In the genomic region with DNA sequence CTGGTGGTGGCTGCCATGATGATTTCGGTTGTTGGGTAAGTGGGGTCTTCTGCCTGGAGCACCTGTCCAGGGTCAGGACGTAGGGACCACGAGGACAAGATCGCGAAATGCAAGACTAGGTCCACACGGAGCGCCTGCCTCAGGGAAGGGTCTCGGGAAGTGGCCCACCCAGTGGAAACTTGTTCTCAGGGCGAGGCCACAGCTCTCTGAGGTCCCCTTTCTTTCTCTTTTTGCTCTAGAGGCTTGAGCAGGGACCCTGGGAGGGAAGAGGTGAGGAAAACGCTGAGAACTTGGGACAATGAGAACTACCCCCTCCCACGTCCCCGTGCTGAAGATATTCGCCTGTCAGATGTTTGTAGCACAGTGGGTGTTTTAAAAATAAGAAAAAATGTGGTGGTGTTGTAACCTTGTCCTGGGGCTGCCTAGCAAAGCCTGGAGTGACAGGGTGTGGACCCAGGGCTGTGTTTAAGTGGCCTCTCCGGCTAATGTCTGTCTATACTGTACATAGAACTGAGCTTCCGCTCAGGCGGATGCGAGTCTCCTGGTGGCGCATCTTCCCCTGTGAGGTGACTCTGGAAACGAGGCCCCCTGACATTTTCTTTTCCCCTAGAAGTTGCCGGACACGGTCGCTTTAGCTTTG, we compare ENCODE assay signal across 8 mouse cellular contexts. TPM values are rescaled to one million over a fixed set of nuclear protein-coding genes. Genes with fewer than 3 reads are reported as not detected.
DNase-seq lines count a peak whose midpoint lies in the region; ATAC-seq and TF ChIP-seq lines count a peak whose summit lies in the region.

No protein-coding gene starts in this region.

- H3K4me2 ChIP-seq in CH12.LX (ENCODE audit: insufficient read depth, low read depth, poor library complexity, severe bottlenecking) = peak overlapping the region; percentile 14; the same call in 1 of the 2 replicates
- H3K4me2 ChIP-seq in embryonic facial prominence, embryonic 13.5 days = peak overlapping the region; percentile 80
- peak overlapping the region; percentile 89 for H3K4me2 ChIP-seq in lung, embryonic 14.5 days

- peak overlapping the region; percentile 88 to 97 (median 91) for H3K4me3 ChIP-seq in CH12.LX (replicated peaks in 1 of 3; ENCODE audit: low read depth in 2 of 3, low read length in 2 of 3, poor library complexity in 1 of 3)
- peak overlapping the region; percentile 69 for H3K4me3 ChIP-seq in embryonic facial prominence, embryonic 13.5 days
- peak overlapping the region; percentile 60 for H3K4me3 ChIP-seq in lung, embryonic 14.5 days (ENCODE audit: low read depth, low read length)

- no peak for ATAC-seq in embryonic facial prominence, embryonic 13.5 days (ENCODE audit: insufficient number of reproducible peaks, insufficient read depth, low FRiP score, low TSS enrichment, low read depth)
- peak; percentile 64 for ATAC-seq in lung, embryonic 14.5 days (ENCODE audit: insufficient read depth)
- ATAC-seq in neutrophil, adult 5-6 weeks (ENCODE audit: extremely low read depth, insufficient number of reproducible peaks, low FRiP score, poor library complexity, severe bottlenecking) = 0 out of 2 replicates have a peak, but pooled peaks have one; percentile 18

- dilution Hi-C loops in CH12.LX (cut with MboI; ENCODE audit: extremely low pct_ligation_motif_present, extremely low pct_unique_long_range_greater_than_20kb, low sequenced_read_pairs) = no loop called here

- H3K27me3 ChIP-seq in CH12.LX (replicated peaks) = no peaks in the 10 kb centered on the region
- H3K27me3 ChIP-seq in embryonic facial prominence, embryonic 13.5 days = no peaks in the 10 kb centered on the region
- no peaks in the 10 kb centered on the region for H3K27me3 ChIP-seq in lung, embryonic 14.5 days (ENCODE audit: insufficient read depth, low read length)

- no peak for TF ChIP-seq EP300 in CH12.LX (IDR thresholded peaks at IDR 0.05; ENCODE audit: low read length)

- H3K36me3 ChIP-seq in CH12.LX (replicated peaks in 1 of 2; ENCODE audit: control insufficient read depth in 1 of 2, insufficient read depth in 1 of 2, low read length in 1 of 2) = peaks cover 11 to 28% of the 10 kb centered on the region in 2 experiments
- H3K36me3 ChIP-seq in embryonic facial prominence, embryonic 13.5 days = peaks cover 10% of the 10 kb centered on the region; the same call in 1 of the 2 replicates
- H3K36me3 ChIP-seq in lung, embryonic 14.5 days (ENCODE audit: insufficient read depth) = no peaks in the 10 kb centered on the region

- no peak for TF ChIP-seq RAD21 in CH12.LX (IDR thresholded peaks at IDR 0.05; ENCODE audit: low read depth, low read length)

- in situ Hi-C loops in CH12.LX (cut with MboI; ENCODE audit: low pct_ligation_motif_present, low pct_unique_long_range_greater_than_20kb, low sequenced_read_pairs) = loop anchor here (25.0 kb wide), 1 partner anchor 626 kb away; no protein-coding TSS in a partner anchor

- WGBS in embryonic facial prominence, embryonic 13.5 days = 1% methylated on average over 22 of the region's 22 CpGs
- WGBS in lung, embryonic 14.5 days = 1% methylated on average over 22 of the region's 22 CpGs

- H3K4me1 ChIP-seq in CH12.LX (ENCODE audit: control insufficient read depth in 1 of 2, insufficient read depth in 2 of 2) = peaks cover 9 to 73% of the 10 kb centered on the region in 2 experiments
- H3K4me1 ChIP-seq in embryonic facial prominence, embryonic 13.5 days = peaks cover 22% of the 10 kb centered on the region
- peaks cover 7% of the 10 kb centered on the region; the same call in 1 of the 2 replicates for H3K4me1 ChIP-seq in lung, embryonic 14.5 days (ENCODE audit: insufficient read depth)

- TF ChIP-seq CTCF in CH12.LX (conservative IDR thresholded peaks at IDR 0.05 in 1 of 2, IDR thresholded peaks at IDR 0.05 in 1 of 2; ENCODE audit: low read depth in 2 of 2, low read length in 2 of 2) = no peak
- no peak for TF ChIP-seq CTCF in lung, embryonic 14.5 days (IDR thresholded peaks at IDR 0.05; ENCODE audit: low read depth)

- peak; percentile 35 for DNase-seq in embryo, embryonic 11 days
- DNase-seq in embryo, embryonic 9.5 days (ENCODE audit: extremely low spot score) = no peak
- peak; percentile 62 for DNase-seq in CH12.LX (ENCODE audit: extremely low read depth)
- DNase-seq in induced T-regulatory cell, adult 2 months (ENCODE audit: low read depth) = peak; percentile 80
- peak; percentile 48 for DNase-seq in lung, embryonic 14.5 days
- DNase-seq in layer of hippocampus, postnatal 10 days (ENCODE audit: low spot score in 2 of 2) = no peak

- H3K9me3 ChIP-seq in CH12.LX (replicated peaks; ENCODE audit: low read length) = peaks cover 8% of the 10 kb centered on the region
- H3K9me3 ChIP-seq in embryonic facial prominence, embryonic 13.5 days = no peaks in the 10 kb centered on the region
- H3K9me3 ChIP-seq in lung, embryonic 14.5 days (ENCODE audit: low read depth, low read length) = no peaks in the 10 kb centered on the region

- peaks cover 30% of the 10 kb centered on the region for H3K79me2 ChIP-seq in CH12.LX (replicated peaks; ENCODE audit: control insufficient read depth, extremely low read depth, insufficient read depth, poor library complexity, severe bottlenecking)

- H3K27ac ChIP-seq in CH12.LX (ENCODE audit: insufficient read depth, low read depth) = peak overlapping the region; percentile 52
- H3K27ac ChIP-seq in embryonic facial prominence, embryonic 13.5 days = 0 out of 2 replicates have a peak overlapping the region, but pooled peaks have one; percentile 3
- peak overlapping the region; percentile 58; the same call in 1 of the 2 replicates for H3K27ac ChIP-seq in lung, embryonic 14.5 days (ENCODE audit: low read depth)

- H3K9ac ChIP-seq in CH12.LX (ENCODE audit: insufficient read depth, low read depth) = peak overlapping the region; percentile 89
- peak overlapping the region; percentile 79 for H3K9ac ChIP-seq in embryonic facial prominence, embryonic 13.5 days
- peak overlapping the region; percentile 79 for H3K9ac ChIP-seq in lung, embryonic 14.5 days

- no peak; the same call in 1 of the 2 replicates for TF ChIP-seq POLR2A in CH12.LX (IDR thresholded peaks at IDR 0.05; ENCODE audit: low read depth, low read length)

TF ChIP-seq in CH12.LX, 34 proteins besides CTCF, POLR2A, EP300 and RAD21:
- TF ChIP-seq SIN3A (IDR thresholded peaks at IDR 0.05; ENCODE audit: low read length) (peak; percentile 48; the same call in 1 of the 2 replicates), NRF1 (IDR thresholded peaks at IDR 0.05; ENCODE audit: low read depth, low read length) (0 out of 2 replicates have a peak, but pooled peaks have one; percentile 4), MXI1 (IDR thresholded peaks at IDR 0.05; ENCODE audit: low read depth, low read length) (0 out of 2 replicates have a peak, but pooled peaks have one; percentile 22), NELFE (IDR thresholded peaks at IDR 0.05; ENCODE audit: low read depth, low read length) (peak; percentile 24; the same call in 1 of the 2 replicates), IRF4 (IDR thresholded peaks at IDR 0.05; ENCODE audit: low read depth, low read length) (no peak), HCFC1 (IDR thresholded peaks at IDR 0.05; ENCODE audit: low read depth, low read length) (no peak; the same call in none of the 2 replicates), MAZ (IDR thresholded peaks at IDR 0.05; ENCODE audit: low read depth, low read length) (0 out of 2 replicates have a peak, but pooled peaks have one; percentile 29), MAX (IDR thresholded peaks at IDR 0.05; ENCODE audit: low read length) (no peak), KAT2A (IDR thresholded peaks at IDR 0.05; ENCODE audit: insufficient replicate concordance, low read length) (no peak)

RNA-seq across cellular contexts. Expression of a gene that starts 0.6 kb away (rescaled TPM):
- 43.6 and 45.3 TPM in 2 replicates for total RNA-seq in CH12.LX (2012; rRNA removed)
- total RNA-seq in CH12.LX (2014; rRNA removed) = 115 and 118 TPM in 2 replicates
- polyA plus RNA-seq in CH12.LX (2012; ENCODE audit: insufficient read length, low read depth) = 135 and 146 TPM in 2 replicates
- 65.9 and 69.1 TPM in 2 replicates for polyA plus RNA-seq in embryonic facial prominence, embryonic 13.5 days (2015; fragmentation: Nextera tagmentation; extraction: Ambion mirVana)
- polyA plus RNA-seq in lung, embryonic 14.5 days (2014; fragmentation: Nextera tagmentation; extraction: Ambion mirVana) = 28.6 and 29.6 TPM in 2 replicates
- total RNA-seq in neutrophil, adult 5-6 weeks (2017) = 65.2 and 66.6 TPM in 2 replicates
- 100 to 1,000 TPM; 128 to 152 TPM for total RNA-seq in layer of hippocampus, postnatal 10 days (2021)

RNA-seq across cellular contexts. Expression of a gene that starts 5.6 kb away (rescaled TPM):
- total RNA-seq in CH12.LX (2012; rRNA removed) (47.3 and 52.7 TPM in 2 replicates), CH12.LX (2014; rRNA removed) (106 and 120 TPM in 2 replicates)
- 55.6 and 69.5 TPM in 2 replicates for polyA plus RNA-seq in CH12.LX (2012; ENCODE audit: insufficient read length, low read depth)
- polyA plus RNA-seq in embryonic facial prominence, embryonic 13.5 days (2015; fragmentation: Nextera tagmentation; extraction: Ambion mirVana) = 84.4 and 88.3 TPM in 2 replicates
- polyA plus RNA-seq in lung, embryonic 14.5 days (2014; fragmentation: Nextera tagmentation; extraction: Ambion mirVana) = 83.5 and 85.6 TPM in 2 replicates
- total RNA-seq in neutrophil, adult 5-6 weeks (2017) = 60.4 and 68.9 TPM in 2 replicates
- 10 to 100 TPM; 65.5 to 68.5 TPM for total RNA-seq in layer of hippocampus, postnatal 10 days (2021)

RNA-seq across cellular contexts. Expression of a gene that starts 32.2 kb away (rescaled TPM):
- total RNA-seq in CH12.LX (2012; rRNA removed) (22.3 and 23.5 TPM in 2 replicates), CH12.LX (2014; rRNA removed) (12.7 and 13.7 TPM in 2 replicates)
- 25.1 and 26.4 TPM in 2 replicates for polyA plus RNA-seq in CH12.LX (2012; ENCODE audit: insufficient read length, low read depth)
- polyA plus RNA-seq in embryonic facial prominence, embryonic 13.5 days (2015; fragmentation: Nextera tagmentation; extraction: Ambion mirVana) = 39.3 and 43.7 TPM in 2 replicates
- polyA plus RNA-seq in lung, embryonic 14.5 days (2014; fragmentation: Nextera tagmentation; extraction: Ambion mirVana) = 30.3 and 32.6 TPM in 2 replicates
- 143 and 177 TPM in 2 replicates for total RNA-seq in neutrophil, adult 5-6 weeks (2017)
- 10 to 100 TPM; 52.0 to 56.3 TPM for total RNA-seq in layer of hippocampus, postnatal 10 days (2021)

RNA-seq across cellular contexts. Expression of a gene that starts 41.5 kb away (rescaled TPM):
- not detected in 2 replicates for total RNA-seq in CH12.LX (2012; rRNA removed)
- total RNA-seq in CH12.LX (2014; rRNA removed) = not detected in 2 replicates
- polyA plus RNA-seq in CH12.LX (2012; ENCODE audit: insufficient read length, low read depth) = not detected in 2 replicates
- 0.54 and 1.0 TPM in 2 replicates for polyA plus RNA-seq in embryonic facial prominence, embryonic 13.5 days (2015; fragmentation: Nextera tagmentation; extraction: Ambion mirVana)
- polyA plus RNA-seq in lung, embryonic 14.5 days (2014; fragmentation: Nextera tagmentation; extraction: Ambion mirVana) = 0.11 and 0.35 TPM in 2 replicates
- total RNA-seq in neutrophil, adult 5-6 weeks (2017) = not detected in 2 replicates
- under 1 TPM in 1 of 2 experiments, not detected in 1; 0.16 TPM for total RNA-seq in layer of hippocampus, postnatal 10 days (2021)

Comparison
In these comparisons a context has a peak if more than half of its experiments do, and no peak if none do; other contexts are left out.
1. DNase-seq: peak in embryo, embryonic 11 days (single experiment), CH12.LX (single experiment), induced T-regulatory cell, adult 2 months (single experiment) and lung, embryonic 14.5 days (single experiment); none in embryo, embryonic 9.5 days (single experiment) and layer of hippocampus, postnatal 10 days (0 of 2).
2. H3K27ac ChIP-seq: peak in every context shown above with its lines; median percentile 58 in lung, embryonic 14.5 days; 52 in CH12.LX; 3 in embryonic facial prominence, embryonic 13.5 days.
3. H3K4me2 ChIP-seq: peak in every context shown above with its lines; median percentile 89 in lung, embryonic 14.5 days; 80 in embryonic facial prominence, embryonic 13.5 days; 14 in CH12.LX.
4. Peak in every context shown above with its lines, with median percentiles within 50 percentile points of each other: H3K4me3 ChIP-seq and H3K9ac ChIP-seq.